Mouse (Mus musculus) neutrophil, adult 5-6 weeks (primary cell): ENCODE results near the gene Tex19.2. TPM values are rescaled to one million over a fixed set of nuclear protein-coding genes. Genes with fewer than 3 reads are reported as not detected.
"Not testable (repeated sequence)": the region's sequence is repeated elsewhere in the genome, so short reads cannot be mapped to it uniquely, and the experiment has no call there.

ENCODE experiments used
- ATAC-seq: fragments of 151-379, 151-347 bp; 2 replicates; pipeline ENCODE4 v1.8.0; 2017; ENCODE audit warnings: mild to moderate bottlenecking, moderate TSS enrichment; ENCODE audit not compliant: insufficient number of reproducible peaks, poor library complexity, low FRiP score, severe bottlenecking; ENCODE audit errors: extremely low read depth
- total RNA-seq: library from RNA; stranded (forward); fragments of 200-1000 nt; gene quantifications from 2 replicates; pipeline ENCODE4 v1.2.3, GENCODE M21; 2017

Gene Tex19.2
- total RNA-seq, 1 experiment from 2014 or later = not detected

DNA sequence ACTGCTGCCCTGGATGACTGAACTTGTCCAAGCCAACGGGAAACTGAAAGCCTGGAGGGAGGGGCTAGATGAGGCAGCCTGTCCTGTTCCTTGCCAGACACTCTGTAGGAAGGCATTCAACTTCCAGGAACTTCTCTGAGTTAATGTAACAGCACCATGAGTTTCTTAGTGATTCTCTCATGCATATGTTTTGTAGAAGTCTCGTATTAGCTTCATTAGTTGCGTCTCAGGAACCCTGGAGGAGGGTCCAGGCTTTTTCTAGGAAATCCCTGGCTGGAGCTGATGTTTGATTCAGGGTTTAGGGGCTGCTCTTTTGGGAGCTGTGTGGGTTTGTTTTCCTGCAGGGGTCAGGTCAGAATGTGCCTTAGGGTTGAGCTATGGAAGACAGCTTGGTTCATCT lies 37.4 kb downstream of the Tex19.2 start, which contains the start of gene Sectm1a:
Gene Sectm1a, minus strand, starts transcription at position 101 of the 400 bp plus-strand sequence.
- ATAC-seq = no peak

DNA sequence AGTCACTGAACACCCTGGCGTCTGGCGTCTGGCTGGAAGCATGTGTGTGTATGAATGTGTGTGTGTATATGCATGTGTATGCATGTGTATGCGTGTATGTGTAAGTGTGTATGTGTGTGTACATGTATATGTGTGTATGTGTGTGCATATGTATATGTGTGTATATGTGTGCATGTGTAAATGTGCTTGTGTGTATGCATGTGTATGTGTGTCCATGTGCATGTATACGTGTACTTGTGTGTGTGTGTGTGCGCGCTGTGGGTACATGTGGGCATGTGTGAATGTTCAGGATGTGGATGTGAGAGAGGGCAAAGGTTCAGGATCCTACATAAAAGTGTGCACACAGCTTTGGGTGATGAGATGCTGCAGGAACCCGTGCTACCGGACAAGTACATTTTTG lies 38.1 kb downstream of the Tex19.2 start:
- ATAC-seq = no peak

- ATAC-seq = no peak
These were observed 42.8 kb downstream of the Tex19.2 start for GRCm38 (mm10) chr11:121075655-121076054.

GRCm38 (mm10) chr11:121069662-121070061 lies 48.8 kb downstream of the Tex19.2 start:
- ATAC-seq = not testable (repeated sequence)

- ATAC-seq = no peak
These were observed 50.6 kb downstream of the Tex19.2 start for GRCm38 (mm10) chr11:121067895-121068294.

Other genes starting within 250 kb of the Tex19.2 start
- gene Ccdc57, start 185.8 kb downstream of the Tex19.2 start, total RNA-seq = 3.5 and 4.7 TPM in 2 replicates
- gene Slc16a3, start 170.2 kb downstream of the Tex19.2 start, total RNA-seq = 216 and 232 TPM in 2 replicates
- 89.3 and 108 TPM in 2 replicates for gene Csnk1d, start 127.3 kb downstream of the Tex19.2 start, total RNA-seq
- gene Cd7, start 79.3 kb downstream of the Tex19.2 start, total RNA-seq = 5.6 and 6.9 TPM in 2 replicates
- not detected in 2 replicates for gene Sectm1b, start 55.1 kb downstream of the Tex19.2 start, total RNA-seq
- not detected in 2 replicates for gene Sectm1a, start 37.5 kb downstream of the Tex19.2 start, total RNA-seq
- not detected in 2 replicates for gene Tex19.1, start 27.5 kb upstream of the Tex19.2 start, total RNA-seq
- gene Uts2r, start 41.6 kb upstream of the Tex19.2 start, total RNA-seq = not detected in 2 replicates
- 11.5 and 17.3 TPM in 2 replicates for gene Hexdc, start 85.8 kb upstream of the Tex19.2 start, total RNA-seq
- 5.4 and 6.6 TPM in 2 replicates for gene Ogfod3, start 86.0 kb upstream of the Tex19.2 start, total RNA-seq
- 116 and 134 TPM in 2 replicates for gene Cybc1, start 110.6 kb upstream of the Tex19.2 start, total RNA-seq
- gene Narf, start 118.6 kb upstream of the Tex19.2 start, total RNA-seq = 71.0 and 76.1 TPM in 2 replicates
- gene Foxk2, start 141.3 kb upstream of the Tex19.2 start, total RNA-seq = 22.1 and 26.4 TPM in 2 replicates
- gene Wdr45b, start 235.8 kb upstream of the Tex19.2 start, total RNA-seq = 51.9 and 56.8 TPM in 2 replicates